ENCODE assay signal across 7 mouse cellular contexts in the genomic region with DNA sequence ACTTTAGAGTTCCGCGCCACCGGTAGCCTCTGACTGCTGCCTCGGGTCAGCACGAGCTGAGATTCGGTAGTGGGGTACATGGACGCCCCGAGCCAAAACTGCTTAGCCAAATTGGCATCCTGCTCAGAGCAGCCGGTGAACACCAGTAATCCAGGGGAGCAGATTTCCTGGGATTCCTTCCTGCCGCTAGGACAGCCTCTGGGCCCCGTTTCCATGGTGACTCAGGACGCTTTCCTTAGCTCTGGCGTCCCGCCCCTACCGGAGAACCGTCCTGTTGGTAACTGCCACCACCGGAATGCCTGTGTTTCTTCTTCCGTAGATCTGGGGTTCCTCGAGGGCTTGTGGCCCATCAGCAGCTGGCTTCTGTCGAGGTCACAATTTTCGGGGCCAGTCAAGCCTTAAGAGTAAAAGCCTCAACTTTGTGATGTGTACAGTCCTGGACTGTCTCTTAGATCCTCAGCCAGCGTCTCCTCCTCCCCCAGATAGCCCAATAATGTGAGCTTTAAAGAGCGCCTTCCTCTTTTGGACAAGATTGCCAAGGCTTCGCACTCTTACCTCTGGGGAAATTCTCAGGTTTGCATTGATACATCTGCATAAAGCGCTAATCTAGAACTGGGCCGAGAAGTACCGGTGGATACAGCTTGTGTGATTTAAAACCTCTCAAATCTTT. TPM values are rescaled to one million over a fixed set of nuclear protein-coding genes. Genes with fewer than 3 reads are reported as not detected.
DNase-seq lines count a peak whose midpoint lies in the region; ATAC-seq and TF ChIP-seq lines count a peak whose summit lies in the region.

A gene (minus strand): TSS at position 323 of the 670 bp plus-strand sequence.

- peak; percentile 53 for DNase-seq in WW6 (ENCODE audit: low read depth, low spot score)
- peak; percentile 81 for DNase-seq in brain, embryonic 14.5 days (ENCODE audit: low read depth)
- peak; percentile 28 to 69 for DNase-seq in left cerebral cortex, postnatal 10 days (ENCODE audit: extremely low spot score in 1 of 2, low spot score in 2 of 2)
- DNase-seq in lung, postnatal 4 days = peak; percentile 48 to 53
- DNase-seq in right cerebral cortex, postnatal 25 days = peak; percentile 14

- peak within 1 kb of the TSS; percentile 7; the same call in 1 of the 2 replicates for H3K9ac ChIP-seq in forebrain, embryonic 12.5 days
- no peak within 1 kb of the TSS for H3K9ac ChIP-seq in hindbrain, embryonic 12.5 days

- 8% methylated on average over 27 of the region's 27 CpGs for WGBS in forebrain, embryonic 12.5 days
- WGBS in hindbrain, embryonic 12.5 days = 10% methylated on average over 27 of the region's 27 CpGs

- peaks cover 28% of the 10 kb centered on the region for H3K27me3 ChIP-seq in forebrain, embryonic 12.5 days
- H3K27me3 ChIP-seq in hindbrain, embryonic 12.5 days = peaks cover 12% of the 10 kb centered on the region; the same call in 1 of the 2 replicates

- ATAC-seq in forebrain, embryonic 12.5 days (ENCODE audit: low FRiP score) = peak; percentile 80; the same call in 1 of the 2 replicates
- ATAC-seq in hindbrain, embryonic 12.5 days (ENCODE audit: low FRiP score) = peak; percentile 66; the same call in 1 of the 2 replicates

- TF ChIP-seq CTCF in brain, embryonic 14.5 days (IDR thresholded peaks at IDR 0.05; ENCODE audit: borderline replicate concordance, extremely low read depth, insufficient read depth, insufficient read length) = peak; percentile 41; the same call in 1 of the 2 replicates

- H3K36me3 ChIP-seq in forebrain, embryonic 12.5 days (replicated peaks) = no peaks in the 10 kb centered on the region
- H3K36me3 ChIP-seq in hindbrain, embryonic 12.5 days = no peaks in the 10 kb centered on the region

- TF ChIP-seq POLR2A in brain, embryonic 14.5 days (IDR thresholded peaks at IDR 0.05; ENCODE audit: borderline replicate concordance, extremely low read depth, insufficient read depth, insufficient read length, poor library complexity, severe bottlenecking) = no peak

- H3K4me2 ChIP-seq in forebrain, embryonic 12.5 days = peak within 1 kb of the TSS; percentile 100
- peak within 1 kb of the TSS; percentile 100 for H3K4me2 ChIP-seq in hindbrain, embryonic 12.5 days (replicated peaks)

- H3K9me3 ChIP-seq in forebrain, embryonic 12.5 days = no peaks in the 10 kb centered on the region
- H3K9me3 ChIP-seq in hindbrain, embryonic 12.5 days (replicated peaks) = no peaks in the 10 kb centered on the region

- peaks cover 15% of the 10 kb centered on the region for H3K4me1 ChIP-seq in forebrain, embryonic 12.5 days
- H3K4me1 ChIP-seq in hindbrain, embryonic 12.5 days = peaks cover 8% of the 10 kb centered on the region

- H3K4me3 ChIP-seq in forebrain, embryonic 12.5 days (replicated peaks) = peak within 1 kb of the TSS; percentile 26
- H3K4me3 ChIP-seq in hindbrain, embryonic 12.5 days = peak within 1 kb of the TSS; percentile 24

- intact Hi-C loops in left cerebral cortex, postnatal 10 days (cut with DNase I) = no loop called here

- H3K27ac ChIP-seq in forebrain, embryonic 12.5 days = no peak within 1 kb of the TSS
- no peak within 1 kb of the TSS for H3K27ac ChIP-seq in hindbrain, embryonic 12.5 days

RNA-seq across cellular contexts. Expression of the gene that starts here (rescaled TPM):
- polyA plus RNA-seq in brain, embryonic 14.5 days (2012; rRNA removed) = 0.63 and 0.72 TPM in 2 replicates
- polyA plus RNA-seq in forebrain, embryonic 12.5 days (2016; fragmentation: Nextera tagmentation; extraction: Ambion mirVana) = 0.27 TPM in 1 of 2 replicates, not detected in the other
- 1.3 and 1.9 TPM in 2 replicates for polyA plus RNA-seq in hindbrain, embryonic 12.5 days (2016; fragmentation: Nextera tagmentation; extraction: Ambion mirVana)
- under 1 TPM in 1 of 2 experiments, not detected in 1; 0.49 TPM for total RNA-seq in left cerebral cortex, postnatal 10 days (2021)

Comparison
In these comparisons a context has a peak if more than half of its experiments do, and no peak if none do; other contexts are left out.
1. Peak in DNase-seq in brain, embryonic 14.5 days; RNA of the gene not detected or under 1 TPM.
2. Peak in ATAC-seq, H3K4me3 ChIP-seq, H3K9ac ChIP-seq and H3K4me2 ChIP-seq in forebrain, embryonic 12.5 days; RNA of the gene not detected or under 1 TPM.
3. Peak in DNase-seq in left cerebral cortex, postnatal 10 days; RNA of the gene not detected or under 1 TPM.
4. DNase-seq: peak in every context shown above with its lines; median percentile 81 in brain, embryonic 14.5 days; 53 in WW6; 50 in lung, postnatal 4 days; 48 in left cerebral cortex, postnatal 10 days; 14 in right cerebral cortex, postnatal 25 days.